Comparison of ENCODE assay signal across 16 mouse cellular contexts in genomic region chr15:78763210-78763609, GRCm38 (mm10). TPM values are rescaled to one million over a fixed set of nuclear protein-coding genes. Genes with fewer than 3 reads are reported as not detected.
DNase-seq lines count a peak whose midpoint lies in the region; ATAC-seq and TF ChIP-seq lines count a peak whose summit lies in the region.
"Had no signal": no experiment of that assay in that cellular context is flagged by ENCODE, and none has a peak within 500 bp of the region (broad histone marks: within the 10 kb centered on the region; RNA-seq: fewer than 3 reads in every experiment).

No protein-coding gene starts in this region.

- no peak overlapping the region for H3K4me2 ChIP-seq in hindbrain, embryonic 12.5 days (replicated peaks)
- H3K4me2 ChIP-seq in neural tube, embryonic 14.5 days (ENCODE audit: low read depth, low read length), result no peak overlapping the region
- H3K4me2 ChIP-seq: heart, embryonic 12.5 days had no signal

- peaks cover 37% of the 10 kb centered on the region for H3K4me1 ChIP-seq in forebrain, embryonic 10.5 days
- H3K4me1 ChIP-seq in hindbrain, embryonic 12.5 days, result peaks cover 32% of the 10 kb centered on the region
- H3K4me1 ChIP-seq in neural tube, embryonic 14.5 days (ENCODE audit: control insufficient read depth, insufficient read depth, low read length), result peaks cover 5% of the 10 kb centered on the region; the same call in 1 of the 2 replicates
- no peaks in the 10 kb centered on the region for H3K4me1 ChIP-seq in thymus, adult 2 months (replicated peaks; ENCODE audit: control insufficient read depth, insufficient read depth, low read length)
- H3K4me1 ChIP-seq: heart, embryonic 12.5 days had no signal

- peak overlapping the region; percentile 65; the same call in 1 of the 2 replicates for H3K27ac ChIP-seq in forebrain, embryonic 10.5 days
- H3K27ac ChIP-seq in hindbrain, embryonic 12.5 days, result peak overlapping the region; percentile 66
- H3K27ac ChIP-seq in neural tube, embryonic 14.5 days (ENCODE audit: low read depth, low read length), result 0 out of 2 replicates have a peak overlapping the region, but pooled peaks have one; percentile 39
- H3K27ac ChIP-seq in thymus, adult 2 months (ENCODE audit: control insufficient read depth, insufficient read depth, low read length), result no peak overlapping the region
- H3K27ac ChIP-seq: macrophage had no signal

- DNase-seq in gastrocnemius, postnatal 14 days, result peak; percentile 3
- no peak for DNase-seq in gastrocnemius, postnatal 10 days
- no peak for DNase-seq in forebrain, embryonic 10.5 days (ENCODE audit: extremely low spot score, low spot score)
- no peak for DNase-seq in lung, postnatal 4 days
- no peak for DNase-seq in thymus, adult 2 months
- no peak for DNase-seq in right cerebral cortex, postnatal 36 days (ENCODE audit: low spot score in 2 of 2)
- DNase-seq: adrenal gland, postnatal 25 days; heart, postnatal 4 days; kidney, adult 9 months; liver, postnatal 0 days had no signal

- no peak for TF ChIP-seq POLR2A in thymus, adult 2 months (IDR thresholded peaks at IDR 0.05; ENCODE audit: control insufficient read depth, extremely low read depth, insufficient read depth, low read length, poor library complexity)

- no peak overlapping the region for H3K4me3 ChIP-seq in forebrain, embryonic 10.5 days
- H3K4me3 ChIP-seq in hindbrain, embryonic 12.5 days, result no peak overlapping the region
- no peak overlapping the region for H3K4me3 ChIP-seq in neural tube, embryonic 14.5 days (ENCODE audit: low read depth, low read length)
- H3K4me3 ChIP-seq in thymus, adult 2 months (ENCODE audit: control insufficient read depth, insufficient read depth, low read length), result no peak overlapping the region
- H3K4me3 ChIP-seq: erythroblast, embryonic 14.5 days; heart, embryonic 12.5 days had no signal

- no peaks in the 10 kb centered on the region for H3K27me3 ChIP-seq in forebrain, embryonic 10.5 days (ENCODE audit: poor library complexity, severe bottlenecking)
- H3K27me3 ChIP-seq in hindbrain, embryonic 12.5 days, result no peaks in the 10 kb centered on the region
- H3K27me3 ChIP-seq in neural tube, embryonic 14.5 days (ENCODE audit: control insufficient read depth, insufficient read depth, low read length), result no peaks in the 10 kb centered on the region
- no peaks in the 10 kb centered on the region for H3K27me3 ChIP-seq in thymus, adult 2 months (ENCODE audit: control insufficient read depth, insufficient read depth, low read length)

- 51% methylated on average over 9 of the region's 10 CpGs for WGBS in forebrain, embryonic 10.5 days
- 22% methylated on average over 9 of the region's 10 CpGs for WGBS in hindbrain, embryonic 12.5 days
- WGBS in neural tube, embryonic 14.5 days, result 17% methylated on average over 9 of the region's 10 CpGs
- 92% methylated on average over 9 of the region's 10 CpGs for WGBS in thymus, adult 2 months

- H3K9me3 ChIP-seq in forebrain, embryonic 10.5 days, result no peaks in the 10 kb centered on the region
- no peaks in the 10 kb centered on the region for H3K9me3 ChIP-seq in hindbrain, embryonic 12.5 days (replicated peaks)
- H3K9me3 ChIP-seq in neural tube, embryonic 14.5 days (ENCODE audit: control insufficient read depth, low read length), result no peaks in the 10 kb centered on the region

- no peak overlapping the region for H3K9ac ChIP-seq in hindbrain, embryonic 12.5 days
- H3K9ac ChIP-seq in neural tube, embryonic 14.5 days (replicated peaks; ENCODE audit: low read depth, low read length), result no peak overlapping the region
- H3K9ac ChIP-seq: heart, embryonic 12.5 days; liver, postnatal 0 days had no signal

- H3K36me3 ChIP-seq in forebrain, embryonic 10.5 days (replicated peaks), result peaks cover 97% of the 10 kb centered on the region
- H3K36me3 ChIP-seq in hindbrain, embryonic 12.5 days, result peaks cover 21% of the 10 kb centered on the region; the same call in 1 of the 2 replicates
- no peaks in the 10 kb centered on the region for H3K36me3 ChIP-seq in neural tube, embryonic 14.5 days (ENCODE audit: control insufficient read depth, insufficient read depth, low read length)
- H3K36me3 ChIP-seq in thymus, adult 2 months (ENCODE audit: control insufficient read depth, insufficient read depth, low read length), result no peaks in the 10 kb centered on the region; the same call in 1 of the 2 replicates
- H3K36me3 ChIP-seq: heart, embryonic 12.5 days had no signal

- peak; percentile 70 for ATAC-seq in hindbrain, embryonic 12.5 days (ENCODE audit: low FRiP score)
- no peak for ATAC-seq in neural tube, embryonic 14.5 days (ENCODE audit: low read depth)
- ATAC-seq: liver, postnatal 0 days had no signal

- TF ChIP-seq CTCF in thymus, adult 2 months (IDR thresholded peaks at IDR 0.05; ENCODE audit: borderline replicate concordance, control insufficient read depth, extremely low read depth, insufficient read depth, low read length, poor library complexity), result no peak

- intact Hi-C loops in gastrocnemius, postnatal 14 days (cut with DNase I; ENCODE audit: low total_unique reads), result no loop called here

RNA-seq across cellular contexts. Expression of gene Mfng, which starts 10.1 kb away (rescaled TPM):
- 1 to 10 TPM; 5.6 to 7.1 TPM for total RNA-seq in gastrocnemius, postnatal 14 days (2021)
- 1 to 10 TPM; 7.9 to 9.5 TPM for total RNA-seq in gastrocnemius, postnatal 10 days (2021)
- polyA plus RNA-seq in forebrain, embryonic 10.5 days (2016; fragmentation: Nextera tagmentation; extraction: Ambion mirVana), result 71.1 and 83.6 TPM in 2 replicates
- polyA plus RNA-seq in hindbrain, embryonic 12.5 days (2016; fragmentation: Nextera tagmentation; extraction: Ambion mirVana), result 51.7 and 58.0 TPM in 2 replicates
- polyA plus RNA-seq in neural tube, embryonic 14.5 days (2014; fragmentation: Nextera tagmentation; extraction: Ambion mirVana), result 6.9 and 10.2 TPM in 2 replicates
- 97.5 and 110 TPM in 2 replicates for polyA plus RNA-seq in thymus, adult 2 months (2012; rRNA removed)

RNA-seq across cellular contexts. Expression of gene Card10, which starts 39.6 kb away (rescaled TPM):
- 1 to 10 TPM; 9.6 to 9.7 TPM for total RNA-seq in gastrocnemius, postnatal 14 days (2021)
- total RNA-seq in gastrocnemius, postnatal 10 days (2021), result 10 to 100 TPM in 1 of 2 experiments, 1 to 10 TPM in 1; 9.3 to 11.3 TPM
- polyA plus RNA-seq in forebrain, embryonic 10.5 days (2016; fragmentation: Nextera tagmentation; extraction: Ambion mirVana), result 2.4 and 2.6 TPM in 2 replicates
- 2.7 and 2.9 TPM in 2 replicates for polyA plus RNA-seq in hindbrain, embryonic 12.5 days (2016; fragmentation: Nextera tagmentation; extraction: Ambion mirVana)
- 1.8 and 2.2 TPM in 2 replicates for polyA plus RNA-seq in neural tube, embryonic 14.5 days (2014; fragmentation: Nextera tagmentation; extraction: Ambion mirVana)
- 12.6 and 13.0 TPM in 2 replicates for polyA plus RNA-seq in thymus, adult 2 months (2012; rRNA removed)
- total RNA-seq: common myeloid progenitor, adult 5-6 weeks had no signal
- polyA plus RNA-seq: macrophage had no signal

RNA-seq across cellular contexts. Expression of gene Elfn2, which starts 44.6 kb away (rescaled TPM):
- under 1 TPM; 0.07 to 0.62 TPM for total RNA-seq in gastrocnemius, postnatal 14 days (2021)
- total RNA-seq in gastrocnemius, postnatal 10 days (2021), result under 1 TPM; 0.20 to 0.23 TPM
- polyA plus RNA-seq in forebrain, embryonic 10.5 days (2016; fragmentation: Nextera tagmentation; extraction: Ambion mirVana), result 0.05 and 0.15 TPM in 2 replicates
- 2.4 and 2.5 TPM in 2 replicates for polyA plus RNA-seq in hindbrain, embryonic 12.5 days (2016; fragmentation: Nextera tagmentation; extraction: Ambion mirVana)
- polyA plus RNA-seq in neural tube, embryonic 14.5 days (2014; fragmentation: Nextera tagmentation; extraction: Ambion mirVana), result 4.1 and 6.8 TPM in 2 replicates
- 4.7 and 8.4 TPM in 2 replicates for polyA plus RNA-seq in thymus, adult 2 months (2012; rRNA removed)
- total RNA-seq: common myeloid progenitor, adult 5-6 weeks had no signal
- polyA plus RNA-seq: heart, embryonic 12.5 days; liver, postnatal 0 days; macrophage had no signal
